In genomic region chr2:166180136-166180649, GRCm38 (mm10) we compare ENCODE assay signal across 8 mouse cellular contexts. TPM values are rescaled to one million over a fixed set of nuclear protein-coding genes. Genes with fewer than 3 reads are reported as not detected.
DNase-seq lines count a peak whose midpoint lies in the region; ATAC-seq and TF ChIP-seq lines count a peak whose summit lies in the region.
"Had no signal": no experiment of that assay in that cellular context is flagged by ENCODE, and none has a peak within 500 bp of the region (broad histone marks: within the 10 kb centered on the region; RNA-seq: fewer than 3 reads in every experiment).

No protein-coding gene starts in this region.

- no peak for ATAC-seq in liver, postnatal 0 days

- no peaks in the 10 kb centered on the region for H3K27me3 ChIP-seq in E14TG2a.4 (ENCODE audit: insufficient read depth, low read length)
- H3K27me3 ChIP-seq in heart, embryonic 10.5 days (ENCODE audit: insufficient read depth, poor library complexity, severe bottlenecking) = no peaks in the 10 kb centered on the region
- H3K27me3 ChIP-seq in liver, postnatal 0 days (ENCODE audit: insufficient read depth, low read length) = no peaks in the 10 kb centered on the region

- DNase-seq in adipocyte (ENCODE audit: low spot score) = peak; percentile 78
- no peak for DNase-seq in heart, embryonic 10.5 days (ENCODE audit: low spot score)
- no peak for DNase-seq in liver, postnatal 0 days
- no peak for DNase-seq in ovary, postnatal 14 days (ENCODE audit: low spot score)
- DNase-seq in thymus, postnatal 36 days = no peak
- no peak for DNase-seq in spleen, postnatal 14 days (ENCODE audit: low spot score in 2 of 2)
- DNase-seq: cerebellum, adult 11-12 months had no signal

- no peaks in the 10 kb centered on the region for H3K36me3 ChIP-seq in E14TG2a.4 (ENCODE audit: insufficient read depth, low read length)
- no peaks in the 10 kb centered on the region for H3K36me3 ChIP-seq in heart, embryonic 10.5 days
- no peaks in the 10 kb centered on the region for H3K36me3 ChIP-seq in liver, postnatal 0 days (replicated peaks; ENCODE audit: insufficient read depth, low read length)

- peak overlapping the region; percentile 82 for H3K27ac ChIP-seq in heart, embryonic 10.5 days
- H3K27ac ChIP-seq in liver, postnatal 0 days (ENCODE audit: low read depth) = 0 out of 2 replicates have a peak overlapping the region, but pooled peaks have one; percentile 3

- TF ChIP-seq CTCF in E14TG2a.4 (conservative IDR thresholded peaks at IDR 0.05; ENCODE audit: low read length) = no peak
- no peak for TF ChIP-seq CTCF in liver, postnatal 0 days (IDR thresholded peaks at IDR 0.05; ENCODE audit: low read depth)

- WGBS in heart, embryonic 10.5 days = 50% methylated on average over 5 of the region's 5 CpGs
- 55% methylated on average over 5 of the region's 5 CpGs for WGBS in liver, postnatal 0 days (ENCODE audit: insufficient replicate concordance)

- no peak for TF ChIP-seq EP300 in liver, postnatal 0 days (IDR thresholded peaks at IDR 0.05; ENCODE audit: low read depth)

- H3K9me3 ChIP-seq in E14TG2a.4 (ENCODE audit: low read length) = no peaks in the 10 kb centered on the region
- H3K9me3 ChIP-seq in heart, embryonic 10.5 days = no peaks in the 10 kb centered on the region
- no peaks in the 10 kb centered on the region for H3K9me3 ChIP-seq in liver, postnatal 0 days (ENCODE audit: low read length)

- peak overlapping the region; percentile 51 for H3K4me3 ChIP-seq in E14TG2a.4 (replicated peaks; ENCODE audit: low read length)
- no peak overlapping the region for H3K4me3 ChIP-seq in heart, embryonic 10.5 days
- H3K4me3 ChIP-seq in liver, postnatal 0 days (ENCODE audit: low read depth, low read length) = no peak overlapping the region

- H3K9ac ChIP-seq in liver, postnatal 0 days (replicated peaks) = no peak overlapping the region

- peaks cover 89% of the 10 kb centered on the region for H3K4me1 ChIP-seq in E14TG2a.4 (replicated peaks; ENCODE audit: low read depth, low read length)
- H3K4me1 ChIP-seq in heart, embryonic 10.5 days = peaks cover 61% of the 10 kb centered on the region
- H3K4me1 ChIP-seq in liver, postnatal 0 days (ENCODE audit: insufficient read depth) = peaks cover 10% of the 10 kb centered on the region; the same call in 1 of the 2 replicates

- no peak overlapping the region for H3K4me2 ChIP-seq in liver, postnatal 0 days (ENCODE audit: low read depth, low read length)

RNA-seq across cellular contexts. Expression of gene Sulf2, which starts 24.7 kb away (rescaled TPM):
- 94.7 and 103 TPM in 2 replicates for polyA plus RNA-seq in heart, embryonic 10.5 days (2016; fragmentation: Nextera tagmentation; extraction: Ambion mirVana)
- polyA plus RNA-seq in liver, postnatal 0 days (2015; fragmentation: Nextera tagmentation; extraction: Ambion mirVana) = 1.6 and 1.8 TPM in 2 replicates

Comparison
In these comparisons a context has a peak if more than half of its experiments do, and no peak if none do; other contexts are left out.
1. RNA of gene Sulf2, which starts 24.7 kb away (polyA plus RNA-seq): 94.7 to 103 TPM in heart, embryonic 10.5 days; 1.6 to 1.8 TPM in liver, postnatal 0 days; every median in the first group is over 10 times any median in the second.